Mouse (Mus musculus): ENCODE measurements around the gene Cdh13.
A peak's percentile ranks its signal among the peaks of the same experiment; 100 is the strongest.

Gene Cdh13

GRCm38 (mm10) chr8:118879939-118880825, 596.6 kb downstream of the Cdh13 start:
- no peak for DNase-seq (ENCODE audit: inconsistent age in 2 of 2, low spot score in 1 of 2)

- DNase-seq (ENCODE audit: inconsistent age in 2 of 2, low spot score in 1 of 2): no peak
Observed at GRCm38 (mm10) chr8:118884296-118884695, 600.8 kb downstream of the Cdh13 start.

GRCm38 (mm10) chr8:118884988-118885387, 601.5 kb downstream of the Cdh13 start:
- no peak for DNase-seq (ENCODE audit: inconsistent age in 2 of 2, low spot score in 1 of 2)

DNA sequence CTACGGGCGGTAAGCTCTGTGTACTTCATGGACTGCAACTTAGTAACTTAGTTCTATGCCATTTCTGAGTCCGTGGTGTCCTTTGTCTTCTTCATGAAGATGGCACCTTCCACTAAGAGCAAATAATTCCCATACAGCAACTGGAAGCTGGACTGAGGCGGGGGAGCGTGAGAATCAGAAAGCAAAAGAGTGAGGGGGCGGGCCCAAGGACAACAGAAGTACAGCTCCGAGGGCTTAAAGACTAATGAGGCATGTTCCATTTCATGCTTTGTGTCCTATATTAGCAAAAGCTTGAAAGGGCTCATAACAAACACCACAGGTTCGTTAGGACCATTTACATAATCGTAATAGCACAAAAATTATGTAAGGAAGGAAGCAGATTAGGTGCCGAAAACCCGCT, 618.9 kb downstream of the Cdh13 start:
- DNase-seq (ENCODE audit: inconsistent age in 2 of 2, low spot score in 1 of 2): no peak

- DNase-seq (ENCODE audit: inconsistent age in 2 of 2, low spot score in 1 of 2): no peak
Observed at GRCm38 (mm10) chr8:118916513-118916912, 633.0 kb downstream of the Cdh13 start.

GRCm38 (mm10) chr8:118937412-118937811, 653.9 kb downstream of the Cdh13 start:
- no peak for DNase-seq (ENCODE audit: inconsistent age in 2 of 2, low spot score in 1 of 2)

DNA sequence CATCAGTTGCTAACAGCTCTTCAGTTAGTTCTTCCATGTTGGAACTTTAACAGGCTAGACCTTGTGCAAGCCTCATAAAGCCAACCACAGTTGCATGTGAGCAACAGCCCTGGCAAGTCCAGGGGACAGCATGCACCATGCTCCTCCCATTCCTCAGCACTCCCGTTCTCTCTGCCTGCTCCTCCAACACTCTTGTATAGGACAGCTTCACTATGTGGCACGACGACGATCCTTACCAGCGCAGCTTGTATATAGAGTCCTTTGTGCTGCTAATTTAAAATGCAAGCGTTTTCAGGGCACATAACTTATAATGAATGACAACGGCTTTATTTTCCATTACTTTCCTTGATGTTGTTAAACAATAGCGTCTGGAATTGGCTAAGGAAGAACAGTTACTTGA, 654.5 kb downstream of the Cdh13 start:
- no peak for DNase-seq (ENCODE audit: inconsistent age in 2 of 2, low spot score in 1 of 2)

DNA sequence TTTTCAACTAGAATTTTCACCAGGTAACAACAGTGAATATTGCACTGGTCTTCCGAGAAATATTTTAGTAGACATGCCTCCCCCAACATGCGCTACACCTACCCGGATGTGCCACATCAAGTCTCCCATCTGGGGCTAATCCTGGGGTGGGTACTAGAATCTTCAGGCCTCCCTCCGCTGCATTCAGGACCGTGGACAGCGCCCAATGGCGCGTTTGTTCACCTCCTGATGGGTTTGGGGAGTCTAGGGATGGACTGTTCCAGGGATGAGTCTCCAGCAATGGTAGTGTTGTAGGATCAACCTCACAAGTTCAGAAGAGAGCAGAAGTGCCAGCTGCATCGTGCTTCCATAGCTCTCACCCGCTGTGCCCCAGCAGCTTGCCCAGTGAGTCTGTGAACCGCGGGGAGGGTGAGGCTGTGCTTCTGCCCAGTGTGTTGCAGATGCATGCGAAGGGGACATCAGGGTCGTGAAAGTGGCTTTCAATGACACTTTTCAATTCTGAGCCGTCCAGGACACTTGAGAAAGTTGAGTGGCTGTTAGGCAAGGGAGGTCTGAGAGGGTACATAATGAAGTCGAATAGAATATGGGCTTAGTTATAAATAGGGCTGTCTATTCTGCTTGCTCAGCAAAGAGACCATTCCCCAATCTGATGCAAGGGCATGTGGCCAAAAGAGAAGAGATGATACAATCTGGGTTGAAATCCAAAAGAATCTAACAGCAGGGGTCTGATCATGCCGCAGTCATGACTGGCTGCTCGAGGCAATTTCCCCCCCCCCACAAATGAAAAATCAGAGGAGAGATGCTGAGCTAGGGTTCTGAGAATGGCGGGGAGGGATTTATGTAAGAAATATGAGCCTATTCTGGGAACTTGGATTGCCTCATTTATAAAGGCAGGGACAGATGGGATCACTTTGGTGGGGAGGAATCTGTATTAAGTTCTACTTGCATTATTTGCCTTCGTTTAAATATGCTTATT, 668.5 kb downstream of the Cdh13 start:
- no peak for DNase-seq (ENCODE audit: inconsistent age in 2 of 2, low spot score in 1 of 2)

DNA sequence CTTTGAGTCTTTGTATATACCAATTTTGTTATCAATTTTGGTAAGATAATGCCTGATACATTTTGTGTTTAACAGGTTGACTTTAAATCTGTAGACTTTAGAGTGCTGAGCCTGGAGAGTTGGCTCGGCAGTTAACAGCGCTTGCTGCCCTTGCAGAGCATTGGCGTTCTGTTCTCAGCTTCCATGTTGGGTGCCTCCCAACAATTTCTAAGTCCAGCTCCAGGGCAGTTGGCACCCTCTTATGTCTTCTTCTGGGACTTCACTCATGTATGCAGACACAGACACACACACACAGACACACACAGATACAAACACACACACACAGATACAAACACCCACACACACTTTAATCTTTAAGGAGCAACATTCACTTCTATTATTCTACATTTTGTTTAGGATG, 672.6 kb downstream of the Cdh13 start:
- no peak for DNase-seq (ENCODE audit: inconsistent age in 2 of 2, low spot score in 1 of 2)

- no peak for DNase-seq (ENCODE audit: inconsistent age in 2 of 2, low spot score in 1 of 2)
Observed at GRCm38 (mm10) chr8:118961877-118962545, 678.5 kb downstream of the Cdh13 start.

DNA sequence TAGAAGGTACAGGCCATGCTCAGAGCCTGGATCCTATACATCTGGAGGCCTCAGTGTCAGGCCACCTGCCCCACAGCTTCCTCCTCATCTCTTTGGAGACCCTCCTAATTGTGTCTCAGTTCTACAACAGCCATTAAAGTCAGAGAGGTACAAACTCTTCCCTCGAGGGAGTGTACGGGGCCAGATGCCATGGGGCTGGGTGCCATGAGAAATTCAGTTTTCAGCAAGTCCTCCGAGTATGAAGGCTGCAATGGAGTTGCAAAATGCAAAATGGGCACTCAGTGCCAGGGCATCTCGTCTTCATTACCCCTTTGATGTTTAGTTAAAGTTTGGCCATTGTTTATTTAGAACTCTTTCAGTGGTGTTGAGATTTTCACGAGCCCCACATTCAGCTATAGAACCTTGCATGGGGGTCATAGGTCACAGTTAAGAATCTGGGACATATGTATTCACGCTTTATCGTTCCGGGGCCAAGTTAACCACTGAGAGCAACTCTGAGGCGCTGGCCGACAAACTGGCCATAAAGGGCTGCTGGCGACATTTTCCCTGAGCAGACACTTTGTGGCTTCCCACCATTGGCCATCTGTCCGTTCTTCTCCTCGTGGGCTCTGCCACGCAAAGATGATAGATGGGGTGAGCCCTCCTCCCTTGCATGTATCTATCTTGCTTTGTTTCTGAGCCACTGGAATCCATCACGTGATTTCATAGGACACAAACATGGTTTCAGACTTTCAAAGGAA, 681.7 kb downstream of the Cdh13 start:
- no peak for DNase-seq (ENCODE audit: inconsistent age in 2 of 2, low spot score in 1 of 2)

- DNase-seq (ENCODE audit: inconsistent age in 2 of 2, low spot score in 1 of 2): no peak
Observed at GRCm38 (mm10) chr8:118968896-118969295, 685.4 kb downstream of the Cdh13 start.

DNA sequence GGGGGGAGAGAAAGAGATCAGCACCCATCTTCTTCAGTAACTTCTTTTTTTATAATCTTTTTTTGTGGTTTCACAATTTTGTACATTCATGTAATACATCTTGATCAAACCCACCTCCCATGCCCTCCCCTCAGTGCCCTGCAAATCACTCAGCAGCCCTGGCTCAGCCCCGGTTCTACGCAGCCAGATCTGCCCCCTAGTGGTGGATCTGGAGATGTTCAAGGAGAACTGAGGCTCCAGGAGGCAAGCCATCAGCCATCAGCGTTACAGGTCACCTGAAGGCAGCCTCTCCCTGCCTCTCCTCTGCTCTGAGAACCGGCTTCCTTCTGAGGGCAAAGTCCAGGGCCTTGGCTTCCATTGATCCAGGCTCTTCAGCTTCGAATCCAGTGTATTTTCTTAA, 696.3 kb downstream of the Cdh13 start:
- peak; percentile 4 to 45 for DNase-seq (ENCODE audit: inconsistent age in 2 of 2, low spot score in 1 of 2)

DNA sequence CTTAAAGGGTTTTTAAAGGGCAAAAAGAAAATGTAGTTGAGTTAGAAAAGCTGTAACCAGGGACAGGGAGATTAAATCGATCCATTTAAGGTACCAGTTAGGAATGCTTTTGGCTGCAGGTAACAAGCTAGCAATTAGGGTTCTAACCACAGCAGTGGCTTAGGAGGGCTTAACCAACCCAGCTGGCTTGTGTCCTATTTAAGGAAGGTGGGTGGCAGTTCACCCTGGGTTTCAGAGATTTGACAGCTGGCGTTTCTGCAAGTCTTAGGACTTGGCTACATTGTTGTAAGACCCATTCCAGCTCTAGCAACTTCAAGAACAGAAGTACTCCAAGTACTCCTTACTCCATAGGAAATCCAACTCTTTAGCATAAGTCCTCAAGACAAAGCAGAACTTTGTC, 700.2 kb downstream of the Cdh13 start:
- no peak for DNase-seq (ENCODE audit: inconsistent age in 2 of 2, low spot score in 1 of 2)

- DNase-seq (ENCODE audit: inconsistent age in 2 of 2, low spot score in 1 of 2): no peak
Observed at GRCm38 (mm10) chr8:118986796-118987195, 703.3 kb downstream of the Cdh13 start.

DNA sequence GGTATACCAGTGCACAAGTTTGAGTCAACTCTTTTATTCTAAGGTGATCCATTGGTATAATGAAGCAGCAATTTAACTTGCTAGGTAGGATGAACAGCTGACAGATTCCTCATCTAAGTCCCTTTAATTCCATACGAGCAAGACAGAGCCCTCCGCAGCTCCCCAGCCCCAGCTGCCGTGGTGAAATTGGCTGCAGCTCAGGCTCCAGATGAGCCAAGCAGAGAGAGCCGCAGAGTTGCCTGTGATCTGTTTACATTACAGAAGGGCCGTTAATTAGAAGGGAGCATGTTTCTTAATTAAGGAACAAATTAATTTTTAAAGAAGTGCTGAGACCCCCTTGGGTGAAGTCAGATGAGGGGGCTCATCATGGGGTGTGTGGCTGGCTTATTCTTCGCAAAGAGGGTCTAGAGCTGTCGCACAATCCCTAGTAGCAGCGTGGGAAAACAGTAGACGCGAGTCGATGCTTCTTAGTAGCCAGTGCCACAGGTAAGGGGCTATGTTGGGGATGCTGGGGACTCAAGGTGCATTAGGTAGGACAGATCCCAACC, 712.2 kb downstream of the Cdh13 start:
- DNase-seq (ENCODE audit: inconsistent age in 2 of 2, low spot score in 1 of 2): no peak

- DNase-seq (ENCODE audit: inconsistent age in 2 of 2, low spot score in 1 of 2): no peak
Observed at GRCm38 (mm10) chr8:119000595-119000994, 717.1 kb downstream of the Cdh13 start.

GRCm38 (mm10) chr8:119004821-119005220, 721.3 kb downstream of the Cdh13 start:
- DNase-seq (ENCODE audit: inconsistent age in 2 of 2, low spot score in 1 of 2): no peak

- DNase-seq (ENCODE audit: inconsistent age in 2 of 2, low spot score in 1 of 2): no peak
Observed at GRCm38 (mm10) chr8:119018675-119019074, 735.1 kb downstream of the Cdh13 start.

DNA sequence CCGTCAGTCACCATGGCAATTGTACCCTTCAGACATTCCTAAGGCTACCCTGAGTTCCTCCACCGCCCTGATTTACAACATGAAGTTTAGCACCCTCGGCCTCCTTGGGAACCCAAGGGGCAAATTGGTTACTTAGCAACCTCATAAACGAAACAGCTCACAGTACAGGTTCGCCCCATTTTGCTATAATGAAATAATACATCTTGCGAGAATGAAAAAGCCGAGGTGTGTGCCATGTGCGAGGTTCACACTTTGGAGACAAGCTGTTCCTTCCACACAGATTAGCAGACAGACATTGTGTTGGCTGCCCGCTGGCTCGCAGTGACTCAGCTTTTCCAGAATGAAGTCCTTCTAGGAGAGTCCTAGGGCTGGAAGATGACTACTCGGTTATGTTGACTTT, 737.2 kb downstream of the Cdh13 start:
- DNase-seq (ENCODE audit: inconsistent age in 2 of 2, low spot score in 1 of 2): peak; percentile 12 to 67
